Mouse (Mus musculus) ovary, postnatal 14 days (tissue): ENCODE measurements around the gene Pls3.
A peak's percentile ranks its signal among the peaks of the same experiment; 100 is the strongest.

ENCODE experiments used
- DNase-seq: peaks from one replicate; pipeline ENCODE4 v3.0.0; 2022; ENCODE audit warnings: low spot score

Pls3 gene

DNA sequence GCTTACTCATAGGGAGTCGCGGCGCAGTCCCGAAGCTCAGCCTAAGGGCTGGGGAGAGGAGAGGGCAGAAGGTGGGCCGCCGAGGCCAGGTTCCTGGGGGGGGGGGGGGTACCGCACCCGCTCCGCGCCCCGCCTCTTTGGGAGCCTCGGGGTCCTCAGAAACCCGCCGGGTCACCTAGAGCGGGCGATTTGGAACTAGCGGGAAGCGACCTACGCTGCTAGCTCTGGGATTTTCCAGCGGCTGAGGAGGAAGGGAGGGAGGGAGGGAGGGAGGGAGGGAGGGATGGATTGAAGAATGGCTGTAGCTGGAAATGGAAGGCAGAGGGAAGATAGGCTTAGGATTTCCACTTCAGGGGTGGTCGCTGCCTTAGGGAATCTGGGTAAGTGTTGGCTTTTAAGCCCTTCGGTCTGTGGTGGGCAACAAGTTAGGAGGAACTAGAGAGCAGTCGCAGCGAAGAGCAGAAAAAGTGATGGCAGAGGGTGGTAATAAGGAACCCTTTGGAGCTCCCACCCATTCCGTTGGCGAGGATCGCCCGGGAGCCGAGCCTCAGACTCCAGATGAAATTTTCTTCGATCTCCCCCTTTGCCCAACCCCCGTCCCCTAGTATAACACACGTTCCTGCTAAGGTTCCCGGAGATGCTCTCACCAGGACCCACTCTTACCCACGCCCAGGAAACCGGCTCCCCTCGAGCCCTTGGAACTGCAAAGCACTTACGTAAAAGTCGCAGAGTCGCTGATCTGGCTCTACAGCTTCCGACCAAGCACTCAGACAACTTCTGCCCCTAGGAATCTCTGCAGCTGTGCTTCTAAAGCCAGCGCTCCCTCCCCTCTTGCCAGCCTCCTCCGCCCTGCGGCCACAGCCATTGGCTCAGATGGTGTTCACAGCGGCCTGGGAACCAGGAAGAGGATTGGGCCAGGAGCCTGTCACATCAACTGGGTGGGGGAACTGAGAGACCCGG, at the start of gene Pls3:
Pls3 (minus strand) TSS at position 851 of the 960 bp plus-strand sequence.
- peak; percentile 60 for DNase-seq

DNA sequence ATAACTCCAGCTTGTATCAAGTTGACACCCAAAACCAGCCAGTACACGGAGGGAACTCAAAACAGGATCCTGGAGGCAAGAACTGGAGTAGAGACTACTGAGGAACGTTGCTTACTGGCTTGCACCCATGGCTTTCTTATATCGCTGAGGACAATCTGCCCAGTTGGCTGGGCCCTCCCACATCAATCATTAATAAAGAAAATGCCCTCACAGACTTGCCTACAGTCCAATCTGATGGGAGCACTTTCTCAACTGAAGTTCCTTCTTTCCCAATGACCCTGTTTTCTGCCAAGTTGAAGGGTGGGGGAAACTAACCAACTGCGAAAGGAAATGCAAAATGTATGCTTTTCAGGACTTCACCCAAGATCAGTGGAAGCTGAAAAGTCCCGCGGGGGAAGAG, 20.7 kb upstream of the Pls3 start:
- no peak for DNase-seq

DNA sequence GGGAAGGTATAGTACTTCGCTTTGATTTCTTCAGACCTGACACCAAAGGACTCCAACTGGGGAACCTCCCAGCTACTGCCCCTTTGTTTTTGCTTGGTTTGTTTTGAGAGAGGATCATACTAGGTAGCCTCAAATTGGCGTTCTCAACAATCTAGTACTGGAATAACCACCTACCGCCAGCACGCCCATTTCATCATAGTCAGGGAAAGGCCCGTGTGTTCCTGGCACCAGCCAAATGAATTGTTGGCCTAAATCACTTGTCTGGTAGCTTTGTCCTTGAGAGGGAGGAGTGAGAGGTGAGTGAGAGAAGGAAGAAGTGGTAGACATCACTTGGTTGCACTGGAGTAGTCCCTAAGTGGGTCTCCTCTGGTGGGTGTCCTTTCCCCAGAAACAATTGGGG, 584 bp upstream of the Pls3 start:
- no peak for DNase-seq

DNA sequence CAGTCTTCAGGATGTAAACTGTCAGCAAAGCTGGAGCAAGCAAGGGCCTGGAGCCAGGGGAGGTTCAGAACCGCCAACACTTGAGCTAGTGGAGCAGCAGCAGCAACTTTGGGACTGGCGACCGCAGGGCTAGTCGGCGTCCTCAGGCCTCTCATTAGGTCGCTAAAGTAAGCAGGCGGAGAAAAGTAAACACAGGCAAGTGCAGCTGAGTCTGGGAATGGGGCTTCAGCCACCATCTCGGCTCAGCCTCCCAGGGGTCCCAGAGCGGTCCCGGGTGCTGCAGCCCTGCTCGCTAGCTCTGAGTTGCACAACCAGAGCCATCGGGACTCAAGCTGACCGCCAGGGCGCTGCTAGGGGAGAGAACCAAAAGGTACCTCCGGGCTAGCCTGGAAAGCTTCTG, 1.2 kb downstream of the Pls3 start:
- DNase-seq = peak; percentile 9

DNA sequence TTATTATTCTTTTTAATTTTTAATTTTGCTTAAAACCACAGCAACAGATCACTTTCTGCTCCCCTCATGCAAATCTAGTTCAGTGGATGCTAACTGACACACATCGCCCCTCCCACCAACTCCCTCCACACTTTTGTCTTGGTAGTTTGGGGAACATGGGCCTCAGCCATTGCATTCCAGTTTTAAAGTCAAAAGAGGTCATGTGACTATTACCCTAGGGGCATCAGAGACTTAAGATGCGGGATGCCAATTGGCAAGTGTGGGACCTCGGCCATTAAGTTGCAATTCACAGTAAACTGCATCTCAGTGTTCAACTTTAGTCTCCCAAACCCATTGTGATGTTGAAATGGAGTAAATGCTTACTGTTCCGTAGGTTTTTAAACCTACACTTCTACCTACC, 1.7 kb downstream of the Pls3 start:
- DNase-seq = no peak

DNA sequence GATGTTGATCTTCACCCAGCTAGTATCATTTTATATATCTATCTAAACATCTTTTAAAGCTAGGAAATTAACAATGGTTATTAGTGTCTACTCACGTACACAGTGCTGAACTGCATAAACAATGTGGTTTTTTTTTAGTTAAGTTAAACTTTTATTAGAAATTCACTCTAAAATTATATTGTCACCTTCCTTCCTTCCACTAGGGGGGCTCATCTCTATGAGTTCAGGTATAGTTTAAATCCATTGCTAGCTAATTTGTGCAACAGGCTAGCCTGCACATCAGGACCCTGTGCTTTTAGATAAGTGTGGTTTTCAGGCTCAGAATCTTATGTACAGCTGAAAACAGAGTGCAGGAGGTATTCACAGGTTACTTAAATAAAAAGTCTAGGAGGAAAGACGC, 3.1 kb downstream of the Pls3 start:
- DNase-seq = no peak

DNA sequence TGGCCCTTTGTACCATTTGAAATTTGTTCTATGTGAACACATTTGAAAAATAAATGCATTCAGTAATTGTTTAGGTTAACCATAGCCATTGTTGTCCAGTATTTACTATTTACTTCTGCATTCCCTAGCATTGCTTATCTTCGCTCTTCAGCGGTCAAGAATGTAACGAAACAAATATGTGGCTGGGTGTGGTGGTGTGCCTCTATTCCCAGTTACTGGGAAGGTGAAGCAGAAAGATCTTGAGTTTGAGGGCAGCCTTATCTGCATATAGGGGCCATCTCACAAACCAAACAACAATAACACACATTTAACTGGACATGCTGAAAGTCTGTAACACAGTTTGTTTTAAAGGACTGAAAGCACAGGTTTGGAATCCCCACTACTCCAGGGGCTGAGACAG, 13.3 kb downstream of the Pls3 start:
- no peak for DNase-seq

DNA sequence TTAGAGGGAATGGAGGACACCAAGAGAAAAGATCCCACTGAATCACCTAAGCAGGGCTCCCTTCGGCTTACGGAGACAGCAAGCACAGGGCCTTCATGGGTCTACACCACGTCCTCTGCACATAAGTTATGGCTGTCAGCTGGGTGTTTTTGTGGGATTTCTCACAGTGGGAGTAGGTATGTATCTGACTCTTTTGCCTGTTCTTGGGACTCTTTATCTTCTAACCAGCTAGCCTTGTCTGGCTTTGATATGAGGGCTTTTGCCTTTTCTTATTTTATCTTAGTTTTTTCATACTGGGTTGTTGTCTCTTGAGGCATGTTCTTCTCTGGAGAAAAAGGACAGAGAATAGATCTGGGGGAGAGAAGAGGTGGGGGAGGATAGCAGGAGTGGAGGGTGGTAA, 20.7 kb downstream of the Pls3 start:
- no peak for DNase-seq

DNA sequence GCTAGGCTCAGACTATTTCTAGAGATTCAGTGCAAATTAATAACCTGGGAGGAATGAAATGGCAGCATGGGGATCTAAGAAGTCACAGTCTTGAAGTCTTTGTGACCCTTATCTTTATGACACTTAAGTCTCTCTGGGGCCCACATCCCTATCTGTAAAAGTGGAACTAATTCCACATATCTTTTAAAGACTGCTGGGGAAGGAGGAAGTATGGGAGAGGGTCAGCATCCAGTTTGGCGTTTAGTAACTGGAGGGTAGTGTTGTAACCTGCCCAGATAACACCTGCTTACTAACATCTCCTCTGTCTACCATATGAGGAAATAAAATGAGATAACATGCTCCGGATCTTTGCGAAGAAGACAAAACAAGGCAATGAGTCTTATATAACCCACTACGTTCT, 30.7 kb downstream of the Pls3 start:
- no peak for DNase-seq

DNA sequence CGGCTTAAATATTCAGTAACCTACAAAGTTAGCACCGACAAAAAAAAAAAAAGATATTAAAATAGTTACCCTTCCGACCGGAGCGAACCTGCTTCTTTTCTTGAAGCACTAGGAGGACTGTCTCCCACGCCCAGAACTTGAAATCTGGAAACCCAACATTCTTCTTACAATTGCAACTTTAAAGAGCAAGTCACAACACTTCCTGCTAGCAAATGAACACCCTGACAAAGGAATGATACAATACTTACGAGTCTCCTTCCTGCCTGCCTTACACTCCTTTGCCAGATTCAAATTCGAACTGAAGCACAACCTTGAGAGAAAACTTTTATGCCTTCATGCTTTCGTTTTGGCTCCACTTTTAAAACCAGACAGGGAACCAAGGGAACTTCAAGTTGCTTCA, 32.1 kb downstream of the Pls3 start:
- no peak for DNase-seq

DNA sequence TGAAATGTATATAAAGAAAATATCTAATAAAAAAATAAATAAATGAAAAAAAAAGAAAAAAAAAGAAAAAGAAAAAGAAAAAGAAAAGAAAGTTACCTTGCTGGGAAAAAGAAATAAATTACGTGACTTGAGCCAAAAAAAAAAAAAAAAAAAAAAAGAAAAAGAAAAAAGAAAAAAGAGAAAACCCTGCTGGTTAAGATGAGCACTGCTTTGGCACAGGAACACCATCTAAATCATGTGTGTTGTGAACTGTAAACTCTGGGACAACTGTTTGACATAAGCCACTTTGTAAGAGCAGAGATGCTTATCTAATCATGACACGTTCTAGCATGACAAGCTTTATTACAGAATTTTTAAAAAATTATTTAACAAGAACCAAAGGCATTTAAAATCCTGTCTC, 32.9 kb downstream of the Pls3 start:
- no peak for DNase-seq

DNA sequence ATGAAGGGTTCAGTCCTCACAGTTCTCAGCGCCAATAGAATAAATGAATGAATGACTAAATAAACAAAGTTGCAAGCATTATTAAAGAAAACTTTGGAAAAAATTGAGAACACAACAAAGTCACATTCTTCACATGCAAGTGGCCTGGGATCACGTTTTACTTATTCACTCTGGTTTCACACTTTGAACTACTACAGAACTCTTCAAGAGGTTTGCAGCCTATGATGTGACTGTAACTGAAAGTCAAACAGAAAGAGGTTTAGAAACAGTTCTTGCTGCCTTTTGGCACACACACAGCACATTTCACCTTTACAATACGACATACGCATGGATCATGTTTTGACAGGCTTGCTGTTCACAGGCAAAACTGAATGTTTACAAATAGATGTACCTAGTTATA, 34.7 kb downstream of the Pls3 start:
- no peak for DNase-seq

DNA sequence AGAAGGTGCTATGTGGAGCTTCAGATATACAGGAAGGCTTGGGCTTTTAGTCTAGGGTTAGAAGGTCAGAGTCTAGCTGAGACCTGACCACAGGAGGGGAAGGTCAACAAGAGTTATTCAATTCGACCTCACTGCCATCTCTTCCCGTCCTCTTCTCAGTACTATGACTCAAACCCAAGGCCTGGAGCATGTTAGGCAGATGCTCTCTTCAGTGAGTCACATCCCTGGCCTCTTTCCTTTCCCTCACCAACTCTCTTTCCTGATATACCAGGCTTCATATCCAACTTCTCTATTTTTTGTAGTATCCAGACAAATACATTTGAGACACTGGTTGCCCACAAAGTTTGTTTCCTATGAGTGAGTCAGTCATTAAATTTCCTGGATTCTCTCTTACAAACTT, 40.1 kb downstream of the Pls3 start:
- no peak for DNase-seq

DNA sequence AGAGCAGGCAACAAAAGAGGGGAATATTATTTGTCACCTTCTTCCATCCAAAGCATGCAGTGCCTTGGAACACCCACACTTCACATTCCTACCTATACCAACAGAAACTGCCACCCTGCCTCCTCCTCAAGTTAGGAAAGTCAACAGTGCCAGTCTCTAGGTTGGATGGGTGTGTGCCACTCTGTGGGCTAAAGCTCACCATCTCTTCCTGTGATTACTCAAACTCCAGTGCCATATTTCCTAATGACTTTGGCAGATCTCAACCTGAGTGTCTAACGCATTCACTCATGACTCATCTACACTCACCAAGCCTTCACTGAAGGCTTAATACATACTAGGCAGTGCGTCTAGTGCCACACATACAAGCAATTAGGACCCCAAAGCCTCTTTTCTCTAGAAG, 40.7 kb downstream of the Pls3 start:
- no peak for DNase-seq

DNA sequence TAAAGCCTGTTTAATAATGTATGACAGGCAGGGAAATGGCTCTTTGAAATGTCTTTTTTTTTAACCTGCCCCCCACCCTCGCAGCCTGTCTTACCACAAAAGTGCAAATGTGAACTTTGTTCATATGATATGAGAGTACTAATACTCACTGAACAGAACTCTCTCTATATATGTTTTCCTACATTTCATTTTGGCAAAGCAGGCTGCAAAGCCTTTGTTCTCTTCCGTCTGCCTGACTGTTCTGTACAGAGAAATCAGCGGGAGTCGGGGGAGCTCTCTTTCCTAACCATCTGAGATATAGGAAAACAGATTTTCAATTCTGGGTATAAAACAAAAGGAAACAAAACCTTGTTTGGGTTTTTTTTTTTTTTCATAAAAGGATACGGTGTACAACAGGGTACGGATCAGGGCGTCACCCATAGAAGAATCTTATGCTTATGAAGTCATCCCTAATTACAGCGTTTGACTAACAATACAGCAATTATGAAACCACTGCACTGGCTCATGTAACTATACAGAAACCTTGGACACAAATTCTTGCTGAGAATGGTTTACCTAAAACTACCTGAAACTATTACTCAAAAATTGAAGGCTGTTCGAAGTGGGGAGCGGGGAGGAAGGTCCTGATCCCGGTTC, 41.9 kb downstream of the Pls3 start:
- DNase-seq = no peak

DNA sequence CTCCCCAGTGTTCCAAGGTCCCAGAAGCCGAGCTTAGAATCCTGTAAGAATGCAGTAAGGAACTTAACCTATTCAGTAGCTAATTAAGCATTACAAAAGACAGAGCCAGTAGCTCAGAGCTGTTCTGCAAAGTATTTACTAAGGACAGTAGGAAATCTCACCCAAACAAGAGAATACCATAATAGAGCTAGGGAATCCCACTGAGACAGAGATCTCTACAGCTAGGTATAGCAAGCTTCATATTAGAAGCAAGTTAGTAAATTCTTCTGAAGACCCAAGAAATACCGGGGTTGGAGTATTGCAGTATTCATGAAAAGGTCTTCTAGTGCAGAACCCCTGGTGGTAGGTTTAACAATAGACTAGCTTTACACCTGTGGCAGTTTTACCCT, 45.1 kb downstream of the Pls3 start:
- no peak for DNase-seq

DNA sequence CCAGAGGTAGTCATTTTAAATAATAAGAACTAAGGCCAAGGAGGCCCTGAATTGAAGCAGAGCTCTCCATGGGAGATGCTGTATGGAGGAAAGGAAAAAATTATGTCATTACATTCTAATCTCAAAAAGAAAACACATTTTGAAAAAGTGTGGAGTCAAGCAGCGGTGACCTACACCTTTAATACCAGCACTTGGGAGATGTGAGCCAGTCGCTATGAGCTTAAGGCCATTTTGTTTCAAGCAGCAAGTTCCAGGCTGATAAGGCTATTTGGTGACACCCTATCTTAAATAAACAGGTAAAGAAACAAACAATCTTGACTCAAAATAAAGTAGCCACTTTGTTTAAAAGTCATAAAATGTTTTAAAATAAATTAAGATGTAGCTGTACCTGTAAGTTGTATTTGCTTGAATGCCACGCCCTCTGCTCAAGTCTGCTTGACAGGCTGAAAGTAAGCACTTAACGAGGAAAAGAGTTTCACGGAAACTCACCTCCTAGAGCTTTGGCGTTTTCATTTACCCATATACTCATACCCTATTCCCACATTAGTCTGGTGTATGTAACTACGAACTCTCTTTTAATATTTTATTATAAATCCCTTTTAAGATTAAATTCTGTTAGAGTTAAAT, 45.6 kb downstream of the Pls3 start:
- DNase-seq = no peak

DNA sequence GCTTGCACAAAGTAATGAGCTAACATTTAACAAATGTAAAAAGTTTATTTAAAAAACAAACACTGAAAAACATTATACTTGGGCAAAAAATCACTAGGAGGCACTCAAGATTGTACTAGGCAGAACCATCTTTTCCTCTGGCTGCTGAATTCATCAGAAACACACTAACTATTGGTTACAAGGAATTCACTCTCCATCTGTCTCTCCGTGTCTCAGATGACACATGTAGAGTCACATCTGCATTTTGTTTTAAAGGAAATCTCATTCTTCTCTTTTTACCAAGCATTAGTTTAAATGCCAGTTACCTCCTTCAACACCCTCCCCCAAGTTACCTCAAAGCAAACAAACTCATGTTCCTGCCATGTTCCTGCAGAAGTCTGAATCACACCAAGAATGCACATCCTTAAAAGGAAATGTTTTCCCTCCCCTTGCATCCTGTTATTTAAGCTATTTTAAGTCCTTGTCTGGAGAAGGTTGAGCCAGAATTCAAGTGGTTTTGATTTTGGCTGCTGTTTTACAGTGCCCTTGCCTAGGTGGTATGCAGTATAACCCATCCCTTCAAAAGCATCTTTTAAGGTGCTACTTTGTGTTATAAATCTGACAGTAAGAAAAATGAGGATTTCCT, 56.2 kb downstream of the Pls3 start:
- DNase-seq = no peak

DNA sequence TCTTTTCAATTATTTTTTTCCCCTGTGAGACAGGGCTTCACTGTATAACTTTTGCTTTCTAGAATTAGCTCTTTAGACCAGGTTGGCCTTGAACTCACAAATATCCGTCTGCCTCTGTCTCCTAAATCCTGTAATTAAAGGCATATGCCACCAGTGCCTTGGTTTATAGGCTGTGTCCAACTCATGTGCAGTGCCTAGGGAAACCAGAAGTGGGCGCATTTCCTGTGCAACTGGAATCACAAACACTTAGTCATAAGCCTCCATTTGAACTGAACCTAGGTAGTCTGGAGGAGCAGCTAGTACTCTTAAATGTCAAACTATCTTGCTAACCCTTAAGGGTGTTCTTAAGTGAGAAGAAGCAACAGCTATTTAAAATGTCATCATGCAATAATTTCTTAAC, 60.0 kb downstream of the Pls3 start:
- no peak for DNase-seq

DNA sequence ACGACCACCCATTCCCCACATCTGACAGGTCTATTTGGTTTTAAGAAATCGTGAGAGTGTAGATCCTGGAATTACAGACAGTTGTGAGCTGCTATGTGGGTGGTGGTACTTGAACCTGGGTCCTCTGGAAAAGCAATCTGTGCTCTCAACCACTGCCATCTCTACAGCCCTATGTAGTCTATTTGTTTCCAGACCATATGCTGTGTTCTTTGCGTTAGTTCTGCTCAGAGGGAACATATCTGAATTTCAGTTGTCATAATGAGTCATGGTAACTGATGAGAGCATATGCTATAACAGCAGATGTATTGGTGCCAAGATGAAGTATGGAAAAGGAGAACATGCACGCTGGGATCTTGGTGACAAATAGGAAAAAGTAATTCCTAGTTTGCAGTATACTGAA, 60.9 kb downstream of the Pls3 start:
- DNase-seq = no peak

DNA sequence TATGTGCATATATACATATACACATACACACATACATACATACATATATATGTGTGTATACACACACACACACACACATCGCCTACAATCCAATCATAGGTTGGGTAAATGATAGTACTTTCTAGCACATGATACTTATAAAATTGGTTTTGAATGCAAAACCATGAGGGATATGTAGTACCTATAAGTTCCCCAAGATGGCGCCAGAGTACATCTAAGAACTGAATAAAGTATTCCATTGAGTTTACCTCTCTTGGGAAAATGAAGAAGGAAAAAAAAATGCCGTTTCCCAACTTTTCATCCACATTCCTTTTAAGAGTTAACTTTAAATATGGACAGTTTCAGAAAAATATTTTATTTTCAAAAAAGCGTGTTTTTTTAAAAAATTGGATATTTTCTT, 78.4 kb downstream of the Pls3 start:
- DNase-seq = peak; percentile 34

DNA sequence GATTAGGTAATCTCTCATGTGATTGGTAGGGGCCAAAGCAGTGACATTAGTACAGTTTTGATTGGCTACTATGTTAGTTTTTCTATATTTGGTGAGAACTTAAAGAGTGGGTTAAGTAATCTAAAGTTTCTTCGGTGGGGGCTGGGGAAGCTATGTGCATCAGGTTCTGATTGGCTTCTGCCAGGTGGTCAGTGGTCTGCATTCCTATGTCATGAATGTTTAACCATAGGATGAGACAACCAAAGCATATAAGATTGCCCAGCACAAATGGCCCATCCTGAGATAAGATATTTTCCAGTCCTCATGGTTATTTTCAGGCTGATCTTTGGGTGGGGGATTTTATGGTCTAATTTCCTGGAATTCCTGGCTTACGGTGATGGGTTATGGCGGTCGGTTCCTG, 95.2 kb downstream of the Pls3 start:
- DNase-seq = no peak

DNA sequence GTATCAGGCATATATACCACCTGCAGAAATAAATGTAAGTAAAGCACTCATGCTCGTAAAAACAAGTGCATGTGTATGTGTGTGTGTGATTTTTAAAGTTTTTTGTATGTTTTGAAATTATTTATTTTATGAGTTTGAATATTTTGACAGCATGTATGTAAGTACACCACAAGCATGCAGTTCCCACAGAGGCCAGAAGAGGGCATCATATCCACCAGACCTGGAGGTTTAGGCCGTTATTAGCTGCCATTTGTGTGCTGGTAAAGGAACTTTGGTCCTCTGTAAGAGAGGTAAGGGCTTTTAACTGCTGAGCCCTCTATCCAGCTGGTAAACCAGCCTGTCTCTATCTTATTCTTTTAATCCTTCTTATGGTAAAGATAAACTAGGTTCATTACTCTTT, 97.5 kb downstream of the Pls3 start:
- no peak for DNase-seq
